Mouse (Mus musculus) C2C12 (cell line): ENCODE measurements around the gene Mus81. TPM values are rescaled to one million over a fixed set of nuclear protein-coding genes. Genes with fewer than 3 reads are reported as not detected.

Source experiments
- H3K27me3 ChIP-seq: one replicate; pipeline ENCODE4 v1.6.1; 2011; ENCODE audit not compliant: control insufficient read depth, insufficient read depth, insufficient read length
- H3K36me3 ChIP-seq: one replicate; pipeline ENCODE4 v1.6.1; 2011; ENCODE audit not compliant: control insufficient read depth, insufficient read depth
- H3K4me3 ChIP-seq: one replicate; pipeline ENCODE4 v1.5.1; 2011; ENCODE audit warnings: mild to moderate bottlenecking, control low read depth; ENCODE audit not compliant: poor library complexity, insufficient read depth, severe bottlenecking
- H3K79me2 ChIP-seq: one replicate; pipeline ENCODE4 v1.6.1; 2011; ENCODE audit not compliant: control insufficient read depth, insufficient read depth
- H3K79me3 ChIP-seq: one replicate; pipeline ENCODE4 v1.6.1; 2011; ENCODE audit warnings: low read depth, control low read depth
- H3ac ChIP-seq: one replicate; pipeline ENCODE3; 2011; ENCODE audit warnings: low read depth; ENCODE audit not compliant: control insufficient read depth, insufficient read length
- CEBPB ChIP-seq: IDR thresholded peaks from one replicate; pipeline ENCODE4 v1.6.1; 2011; ENCODE audit warnings: low read depth, mild to moderate bottlenecking, control low read depth, moderate library complexity
- CTCF ChIP-seq: IDR thresholded peaks from one replicate; pipeline ENCODE4 v1.5.1; 2011; ENCODE audit not compliant: control insufficient read depth, insufficient read depth, insufficient read length
- FOSL1 ChIP-seq: IDR thresholded peaks from one replicate; pipeline ENCODE4 v1.8.0; 2011; ENCODE audit warnings: mild to moderate bottlenecking, low read length; ENCODE audit not compliant: poor library complexity, insufficient read depth, severe bottlenecking
- MAX ChIP-seq: IDR thresholded peaks from one replicate; pipeline ENCODE4 v1.6.1; 2011; ENCODE audit warnings: mild to moderate bottlenecking, control low read depth
- MYOD1 ChIP-seq: IDR thresholded peaks from one replicate; pipeline ENCODE4 v1.6.1; 2011; ENCODE audit warnings: low read depth; ENCODE audit not compliant: control insufficient read depth, insufficient read length
- MYOG ChIP-seq: IDR thresholded peaks from one replicate; pipeline ENCODE4 v1.6.1; 2011; ENCODE audit not compliant: control insufficient read depth, insufficient read length; ENCODE audit errors: extremely low read depth
- USF1 ChIP-seq: IDR thresholded peaks from one replicate; pipeline ENCODE4 v1.6.1; 2011; ENCODE audit warnings: low read depth, mild to moderate bottlenecking, control low read depth, moderate library complexity
- polyA plus RNA-seq: library from polyadenylated mRNA; unstranded; fragments of >200 nt; fragmentation: generic; extraction: Trizol; gene quantifications from one replicate; pipeline ENCODE4 v1.2.1, GENCODE M21; 2012; ENCODE audit warnings: missing spikeins

Mus81 gene
- polyA plus RNA-seq, 1 experiment, result 50.3 TPM

DNA sequence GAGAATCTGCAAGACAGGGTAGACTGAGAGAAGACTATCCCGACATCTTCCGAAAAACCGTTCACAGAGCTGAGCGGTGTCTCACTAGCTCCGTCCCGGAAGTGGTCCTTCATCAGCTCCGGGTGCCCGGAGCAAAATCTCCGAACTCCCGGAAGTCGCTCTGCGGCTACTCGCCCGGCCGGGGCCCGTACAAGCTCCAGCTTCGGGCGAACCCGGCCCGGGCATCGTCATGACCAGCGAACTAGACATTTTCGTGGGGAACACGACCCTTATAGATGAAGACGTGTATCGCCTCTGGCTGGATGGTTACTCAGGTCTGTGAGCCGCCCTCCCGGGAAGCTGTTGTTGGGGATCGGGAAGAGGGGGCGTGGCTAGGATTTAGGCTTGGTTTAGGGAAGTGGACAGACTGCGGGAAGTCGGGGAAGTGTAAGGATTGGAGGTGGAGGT is 27.7 kb downstream of the Mus81 start, which contains the start of gene Fibp:
Gene Fibp (plus strand): TSS at position 151 of the 447 bp plus-strand sequence.
- Histone ChIP-seq H3K36me3 (peaks cover 48% of the 10 kb centered on the region), H3K27me3 (no peaks in the 10 kb centered on the region), H3K79me3 (peaks cover 11% of the 10 kb centered on the region), H3ac (peak within 1 kb of the TSS; percentile 62), H3K79me2 (peaks cover 37% of the 10 kb centered on the region), H3K4me3 (peak within 1 kb of the TSS; percentile 59)
- TF ChIP-seq FOSL1 (no peak), MAX (peak; percentile 35)

DNA sequence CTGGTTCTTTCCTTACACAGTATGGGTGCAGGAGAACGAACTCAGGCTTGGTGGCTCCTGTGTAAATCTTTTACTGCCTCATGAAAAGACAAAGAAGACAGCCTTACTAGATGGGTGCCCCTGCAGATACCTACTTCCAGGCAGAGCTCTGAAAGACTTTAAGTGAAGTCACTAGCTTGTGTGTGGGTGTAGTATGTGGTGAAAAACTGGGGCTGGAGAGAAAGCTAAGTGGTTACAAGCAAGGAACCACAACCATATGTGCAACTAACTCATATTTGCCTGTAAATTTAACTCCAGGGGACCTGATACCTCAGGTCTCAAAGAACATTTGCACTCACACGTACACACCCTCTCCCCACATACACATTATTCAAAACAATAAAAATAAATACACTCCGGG is 28.3 kb downstream of the Mus81 start:
- Histone ChIP-seq H3K79me3 (peaks cover 16% of the 10 kb centered on the region), H3K79me2 (peaks cover 43% of the 10 kb centered on the region), H3K27me3 (no peaks in the 10 kb centered on the region), H3K4me3 (peak overlapping the region; percentile 59), H3ac (no peak overlapping the region), H3K36me3 (peaks cover 48% of the 10 kb centered on the region)
- no peak for TF ChIP-seq USF1
- TF ChIP-seq FOSL1, result no peak
- no peak for TF ChIP-seq CTCF
- TF ChIP-seq CEBPB, result no peak
- TF ChIP-seq MYOG, result no peak
- no peak for TF ChIP-seq MAX

DNA sequence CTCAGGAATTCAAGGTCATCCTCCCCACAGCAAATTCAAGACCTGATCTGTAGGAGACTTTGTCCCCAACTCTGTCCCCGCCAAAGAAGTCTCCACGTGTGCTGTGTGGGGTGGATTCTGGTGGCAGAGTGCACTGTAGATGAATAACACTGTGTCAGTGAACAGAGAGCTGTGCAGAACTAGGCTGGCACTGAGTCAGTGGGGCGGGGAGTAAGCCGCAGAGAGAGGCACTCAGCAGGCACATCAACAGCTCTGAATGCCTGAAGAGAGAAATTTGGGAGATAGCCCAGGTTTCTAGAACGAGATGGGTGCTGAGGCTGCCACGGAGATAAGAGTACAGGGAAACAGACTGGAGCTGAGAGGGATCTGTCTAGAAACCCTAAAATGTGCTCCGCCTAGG is 29.2 kb downstream of the Mus81 start:
- Histone ChIP-seq H3K79me3 (peaks cover 23% of the 10 kb centered on the region), H3K79me2 (peaks cover 52% of the 10 kb centered on the region), H3K36me3 (peaks cover 49% of the 10 kb centered on the region), H3K27me3 (no peaks in the 10 kb centered on the region), H3K4me3 (no peak overlapping the region), H3ac (no peak overlapping the region)
- TF ChIP-seq CTCF, result no peak
- TF ChIP-seq CEBPB, result no peak
- no peak for TF ChIP-seq MYOG
- TF ChIP-seq FOSL1, result no peak
- no peak for TF ChIP-seq USF1
- no peak for TF ChIP-seq MAX
- no peak for TF ChIP-seq MYOD1

DNA sequence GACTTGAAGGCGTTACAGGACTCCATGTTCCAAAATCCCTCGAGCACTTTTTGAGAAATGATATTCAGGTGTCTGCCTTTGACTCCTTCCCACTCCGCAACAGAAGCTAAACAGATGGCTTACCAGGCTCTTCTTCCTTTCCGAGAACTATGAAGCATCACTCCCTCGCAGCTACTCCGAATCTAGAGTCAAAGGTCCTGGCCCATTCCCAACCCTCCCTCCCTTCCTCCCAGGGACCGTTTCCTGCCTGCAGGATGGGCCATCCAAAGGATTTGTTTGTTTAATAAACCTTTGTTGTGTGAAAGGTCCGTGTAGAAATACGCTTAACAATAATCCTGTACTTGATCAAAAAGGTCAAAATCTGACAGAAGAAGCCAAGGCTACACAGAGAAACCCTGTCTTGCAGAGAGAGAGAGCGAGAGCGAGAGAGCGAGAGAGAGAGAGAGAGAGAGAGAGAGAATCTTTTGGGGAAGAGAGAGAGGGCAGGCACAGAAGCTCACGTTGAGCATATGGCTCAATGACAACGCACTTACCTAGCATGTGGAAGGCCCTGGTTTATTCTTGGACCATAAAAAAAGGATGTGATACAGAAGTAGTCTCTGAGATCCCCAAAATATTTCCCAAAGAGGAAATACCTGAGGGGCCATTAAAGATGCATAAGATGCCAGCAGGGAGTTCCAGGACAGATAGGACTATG is 30.3 kb downstream of the Mus81 start, which contains the start of gene Ccdc85b:
Gene Ccdc85b (minus strand): TSS at position 149 of the 697 bp plus-strand sequence.
- no peak for TF ChIP-seq FOSL1
- no peak for TF ChIP-seq MYOD1
- TF ChIP-seq MYOG, result no peak
- TF ChIP-seq CEBPB, result no peak
- no peak for TF ChIP-seq USF1
- TF ChIP-seq CTCF, result no peak
- TF ChIP-seq MAX, result no peak
- Histone ChIP-seq H3K36me3 (peaks cover 51% of the 10 kb centered on the region), H3K27me3 (no peaks in the 10 kb centered on the region), H3K79me2 (peaks cover 63% of the 10 kb centered on the region), H3K4me3 (peak within 1 kb of the TSS; percentile 38), H3ac (peak within 1 kb of the TSS; percentile 87), H3K79me3 (peaks cover 31% of the 10 kb centered on the region)

DNA sequence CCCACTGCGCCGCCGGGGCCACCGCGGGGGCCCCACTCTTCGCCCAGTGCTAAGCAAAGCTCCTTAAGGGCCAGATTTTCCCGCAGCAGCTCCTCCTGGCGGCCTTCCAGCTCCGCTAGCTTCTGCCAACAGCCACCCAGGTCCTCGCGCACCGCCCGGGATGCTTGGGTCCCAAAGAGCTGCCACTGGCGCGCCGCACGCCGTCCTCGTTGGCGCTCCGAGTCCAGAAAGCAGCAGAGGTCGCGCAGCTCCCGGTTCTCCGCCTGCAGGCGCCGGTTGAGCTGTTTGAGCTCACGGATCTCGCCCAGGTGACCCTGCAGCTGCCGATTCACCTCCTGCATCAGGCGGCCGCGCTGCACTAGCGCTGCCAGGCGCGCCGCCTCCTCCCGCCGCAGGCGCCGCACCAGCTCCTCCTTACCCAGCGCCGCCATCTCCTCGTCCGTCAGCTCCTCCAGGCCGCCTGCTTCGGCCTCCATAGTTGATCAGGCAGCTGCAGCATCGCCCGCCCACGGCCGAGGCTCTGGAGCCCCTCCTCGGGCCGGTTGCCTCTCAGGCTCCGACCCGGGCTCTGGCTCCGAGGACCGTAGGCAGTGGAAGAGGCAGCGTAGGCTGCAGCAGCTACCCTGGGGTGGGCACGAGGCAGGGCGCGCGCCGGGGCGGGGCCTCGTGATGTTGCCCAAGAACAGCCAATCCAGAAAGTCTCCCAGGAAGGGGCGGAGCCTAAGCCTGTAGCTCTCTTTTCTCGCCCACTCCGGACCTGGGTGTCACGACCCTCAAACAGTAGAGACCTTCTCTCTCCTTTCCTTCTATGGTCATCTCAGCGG is 31.1 kb downstream of the Mus81 start:
- H3ac ChIP-seq, result peak overlapping the region; percentile 87
- H3K79me2 ChIP-seq, result peaks cover 66% of the 10 kb centered on the region
- TF ChIP-seq MAX (peak; percentile 78), MYOD1 (no peak), CEBPB (no peak), FOSL1 (no peak), MYOG (no peak)
- peaks cover 51% of the 10 kb centered on the region for H3K36me3 ChIP-seq
- H3K79me3 ChIP-seq, result peaks cover 36% of the 10 kb centered on the region
- H3K4me3 ChIP-seq, result peak overlapping the region; percentile 38
- H3K27me3 ChIP-seq, result no peaks in the 10 kb centered on the region
